Mouse (Mus musculus): ENCODE measurements around the gene Zfp275.
A peak's percentile ranks its signal among the peaks of the same experiment; 100 is the strongest.
"Not testable (repeated sequence)": the region's sequence is repeated elsewhere in the genome, so short reads cannot be mapped to it uniquely, and the experiment has no call there.

Zfp275 gene

DNA sequence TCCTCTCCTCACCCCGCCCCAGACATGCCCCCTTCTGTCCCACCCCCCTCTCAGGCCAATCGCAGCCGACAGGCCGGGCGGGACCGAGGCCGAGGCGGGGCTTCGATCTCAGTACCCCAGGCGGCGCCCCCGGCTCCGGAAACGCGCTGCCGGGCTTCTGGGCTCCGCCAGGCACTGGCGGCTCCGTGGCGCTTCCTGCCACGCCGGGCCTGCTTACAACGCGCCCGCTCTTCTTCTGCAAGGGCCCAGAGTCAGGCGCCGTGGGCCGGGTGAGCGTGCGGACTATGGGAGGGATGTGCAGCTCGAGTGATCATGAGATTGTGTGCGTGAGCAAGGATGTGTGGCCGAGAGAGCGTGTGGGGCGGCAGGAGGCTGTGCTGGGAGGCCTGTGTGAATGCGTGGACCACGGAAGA, at the start of gene Zfp275:
Gene Zfp275, plus strand, starts transcription at position 139 of the 413 bp plus-strand sequence.
- peak; percentile 85 for DNase-seq

GRCm38 (mm10) chrX:73292876-73293275, 49.5 kb upstream of the Zfp275 start, which contains the start of the genes Xlr5a and Xlr5c:
Xlr5a (minus strand) TSS chrX:73292976.
Xlr5c (minus strand) TSS chrX:73292976.
- not testable (repeated sequence) for DNase-seq

GRCm38 (mm10) chrX:73295745-73296144, 46.7 kb upstream of the Zfp275 start:
- DNase-seq = not testable (repeated sequence)

- peak; percentile 46 for DNase-seq
Measured at GRCm38 (mm10) chrX:73312522-73312921, 29.9 kb upstream of the Zfp275 start.

- DNase-seq = no peak
Measured at GRCm38 (mm10) chrX:73321029-73321428, 21.4 kb upstream of the Zfp275 start.

DNA sequence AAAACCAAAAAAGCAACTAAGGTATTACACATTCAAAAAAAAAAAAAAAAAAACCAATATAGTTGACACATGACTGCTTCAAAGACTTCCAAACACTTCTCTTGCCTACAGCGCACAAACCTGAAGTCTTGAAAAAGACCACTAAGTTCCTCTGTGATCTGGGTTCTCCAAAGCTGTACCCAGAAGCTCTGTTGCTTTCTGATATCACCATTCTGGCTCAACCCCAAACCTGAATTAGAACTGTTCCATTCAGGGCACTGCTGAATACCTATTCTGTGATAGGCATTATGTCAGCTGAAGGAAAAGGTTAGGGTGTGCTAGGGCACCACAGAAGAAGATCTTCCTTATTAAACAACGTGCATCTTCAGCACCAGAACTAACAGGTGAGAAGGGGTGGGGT, 15.2 kb upstream of the Zfp275 start:
- no peak for DNase-seq

DNA sequence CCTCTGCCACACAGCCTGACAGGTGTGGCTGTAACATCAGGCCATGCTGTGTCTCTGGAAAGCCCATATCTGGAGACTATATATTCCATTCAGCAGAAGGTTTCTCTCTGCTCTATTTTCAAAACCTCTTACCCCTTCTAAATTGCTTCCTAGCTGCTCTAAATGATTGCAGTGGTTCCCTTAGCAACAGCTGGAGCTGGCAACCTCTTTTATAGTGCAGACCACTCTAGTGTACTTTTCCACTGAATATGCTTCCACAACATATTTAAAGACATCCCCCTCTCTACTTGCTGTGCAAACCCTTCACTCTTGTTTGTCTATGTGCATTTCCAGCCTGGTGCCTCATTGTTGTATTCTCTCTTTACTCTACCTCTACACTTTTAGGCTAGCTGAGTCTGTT, 8.9 kb upstream of the Zfp275 start:
- no peak for DNase-seq

GRCm38 (mm10) chrX:73336740-73337139, 5.7 kb upstream of the Zfp275 start, which contains the start of gene Gm45015:
Gm45015 (minus strand) TSS chrX:73336840.
- DNase-seq = no peak

- no peak for DNase-seq
Measured at GRCm38 (mm10) chrX:73341473-73341872, 948 bp upstream of the Zfp275 start.

- DNase-seq = no peak
Measured at GRCm38 (mm10) chrX:73342068-73342467, 353 bp upstream of the Zfp275 start.

DNA sequence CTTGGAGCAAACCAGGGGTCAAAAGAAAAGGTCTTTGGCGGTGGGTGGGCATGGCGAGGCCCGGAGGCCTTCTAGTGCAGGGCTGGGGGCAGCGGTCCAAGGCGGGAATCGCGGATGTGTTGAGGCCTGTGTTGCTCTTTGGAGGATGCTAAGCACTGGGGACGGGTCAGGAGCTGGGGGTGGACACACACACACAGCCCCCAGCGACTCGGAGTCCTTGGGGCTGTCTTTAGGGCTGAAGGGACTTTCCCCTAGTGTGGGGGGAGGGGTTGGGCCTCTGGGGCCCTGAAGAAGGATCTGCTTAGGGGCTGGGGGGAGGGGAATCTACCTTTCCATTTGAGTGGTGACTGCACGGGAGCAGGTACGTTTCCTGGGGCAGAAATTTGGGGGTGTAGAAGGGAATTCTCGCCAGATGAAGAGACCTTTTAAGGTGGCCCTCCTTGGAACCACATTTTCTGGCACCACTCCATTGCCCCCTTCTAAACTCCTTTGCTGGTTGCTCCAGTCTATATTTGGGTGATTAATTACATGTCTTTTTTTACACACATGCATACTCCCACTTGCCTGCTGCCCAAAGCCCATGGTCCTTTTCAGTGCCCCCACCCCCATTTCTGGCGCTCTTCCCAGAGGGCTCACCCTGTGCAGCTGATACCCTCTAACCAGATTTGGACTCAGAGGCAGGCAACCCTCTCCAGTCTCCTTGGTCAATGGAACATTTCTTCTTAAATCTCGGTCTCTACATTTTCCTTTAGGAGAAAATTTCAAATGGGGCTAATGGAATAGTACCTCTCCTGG, 717 bp downstream of the Zfp275 start:
- no peak for DNase-seq

GRCm38 (mm10) chrX:73343802-73344201, 1.4 kb downstream of the Zfp275 start:
- DNase-seq = no peak

DNA sequence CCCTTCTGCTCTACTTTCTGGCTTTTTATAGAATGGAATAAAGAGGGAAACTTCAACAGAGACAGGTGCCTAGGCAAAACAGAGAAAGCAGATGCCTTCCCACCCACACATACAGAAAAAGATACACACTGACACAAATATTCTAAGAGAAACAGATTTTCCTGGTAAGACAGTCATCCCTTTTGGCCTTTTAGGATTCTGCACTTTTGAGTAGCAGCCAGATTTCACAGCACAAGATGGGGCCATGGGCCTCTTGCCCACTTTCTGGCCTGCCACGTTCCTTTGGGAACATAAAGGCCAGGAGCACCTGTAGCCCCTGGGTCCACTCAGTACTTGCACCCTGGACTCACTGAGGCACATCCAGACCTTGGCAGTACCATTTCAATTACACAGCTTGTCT, 1.9 kb downstream of the Zfp275 start:
- no peak for DNase-seq

DNA sequence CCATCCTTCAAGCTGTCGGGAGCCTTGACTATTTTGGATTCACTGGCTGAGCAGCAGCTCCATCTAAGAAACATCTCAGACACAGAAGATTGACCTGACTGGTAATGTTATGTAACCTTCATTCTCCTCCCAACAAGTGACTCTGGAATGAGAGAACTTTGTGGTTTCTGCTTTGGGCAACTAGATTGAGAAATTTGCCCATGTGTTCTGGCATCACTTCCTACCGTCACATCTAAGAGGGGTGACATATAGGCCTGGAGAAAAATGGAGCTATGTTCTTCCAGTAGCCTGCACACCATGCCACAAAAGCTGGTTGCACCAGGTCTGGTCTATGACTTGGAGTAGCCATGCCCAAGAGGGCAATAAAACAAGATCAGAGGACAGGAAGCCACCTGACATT, 13.7 kb downstream of the Zfp275 start:
- DNase-seq = no peak

- DNase-seq = no peak
Measured at GRCm38 (mm10) chrX:73356719-73357118, 14.3 kb downstream of the Zfp275 start.

DNA sequence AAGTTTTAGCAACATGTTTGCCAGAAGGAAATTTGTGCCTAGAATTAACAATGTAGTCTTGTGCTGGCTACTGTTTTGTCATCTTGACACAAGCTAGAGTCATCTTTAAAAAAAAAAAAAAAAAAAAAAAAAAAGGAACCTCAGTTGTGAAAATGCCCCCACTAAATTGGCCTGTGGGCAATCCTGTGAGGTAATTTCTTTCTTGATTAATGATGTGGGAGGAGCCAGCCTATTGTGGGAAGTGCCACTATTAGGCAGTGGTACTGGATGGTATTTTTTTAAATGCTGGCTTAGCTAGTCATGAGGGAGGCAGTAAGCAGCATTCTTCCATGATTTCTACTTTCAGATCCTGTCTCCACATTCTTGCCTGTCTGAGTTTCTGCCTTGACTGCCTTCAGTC, 20.9 kb downstream of the Zfp275 start:
- DNase-seq = no peak

GRCm38 (mm10) chrX:73384419-73384818, 42.0 kb downstream of the Zfp275 start:
- no peak for DNase-seq

DNA sequence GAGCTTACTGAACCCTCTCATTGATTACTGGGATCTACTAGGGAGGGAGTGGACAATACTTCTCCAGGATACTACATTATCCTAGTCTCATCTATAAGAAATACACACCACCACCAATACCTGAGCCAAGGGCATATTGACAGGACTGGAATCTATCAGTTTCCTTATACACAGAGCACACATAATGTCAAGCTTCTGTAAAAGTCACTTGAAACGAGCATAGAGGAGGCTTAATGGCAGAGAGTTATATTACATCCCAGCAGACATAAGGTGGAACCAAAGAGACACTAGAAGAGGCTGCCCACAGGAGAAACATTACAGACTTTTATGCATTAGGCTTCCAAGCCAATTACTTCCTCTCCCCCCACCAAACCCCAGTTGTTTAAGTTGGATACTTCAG, 42.5 kb downstream of the Zfp275 start:
- no peak for DNase-seq

- no peak for DNase-seq
Measured at GRCm38 (mm10) chrX:73391481-73391880, 49.1 kb downstream of the Zfp275 start.

GRCm38 (mm10) chrX:73396446-73396845, 54.0 kb downstream of the Zfp275 start:
- no peak for DNase-seq

GRCm38 (mm10) chrX:73398636-73399035, 56.2 kb downstream of the Zfp275 start, which contains the start of gene Gm18336:
Gm18336 (minus strand) TSS chrX:73398736.
- not testable (repeated sequence) for DNase-seq

DNA sequence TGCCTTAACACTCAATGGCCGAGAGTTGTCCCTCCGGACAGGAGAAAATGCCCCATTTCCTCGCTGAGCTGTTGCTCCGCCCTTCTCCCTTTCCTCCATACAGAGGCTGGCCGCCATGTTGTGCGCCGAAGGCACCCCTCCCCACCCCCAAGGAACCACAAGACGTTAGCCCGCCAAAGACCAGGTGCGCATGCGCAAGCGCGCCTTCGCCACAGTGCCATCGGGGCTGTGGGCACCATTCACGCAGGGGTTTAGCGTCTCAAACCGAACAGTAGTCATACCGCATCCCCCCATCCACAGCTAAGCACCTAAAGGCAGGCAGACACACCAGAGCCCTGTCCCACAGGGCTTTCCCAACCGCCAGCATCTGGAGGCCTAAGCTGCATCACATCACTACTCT, 58.5 kb downstream of the Zfp275 start:
- DNase-seq = no peak

DNA sequence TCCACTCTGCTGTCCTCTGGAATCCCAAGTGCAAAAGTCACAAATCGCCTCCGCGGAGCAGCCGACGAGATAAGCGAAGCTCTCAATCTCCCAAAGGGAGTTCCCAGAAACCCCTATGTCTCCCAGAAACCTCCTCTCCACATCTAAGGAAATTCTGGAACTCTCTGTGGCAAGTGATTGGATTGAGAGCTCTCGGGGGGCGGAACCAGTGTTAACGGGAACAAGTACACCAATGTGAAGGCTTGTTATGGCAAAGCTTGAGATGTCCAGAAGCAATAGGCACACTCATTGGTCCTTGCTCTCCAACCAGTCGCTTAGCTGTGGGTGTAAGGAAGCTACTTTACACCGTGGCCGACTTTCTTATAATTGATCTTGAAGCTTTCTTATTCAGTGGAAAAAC, 59.2 kb downstream of the Zfp275 start:
- DNase-seq = no peak
